Mouse (Mus musculus) ES-E14 (cell line): ENCODE data around the gene Ociad1.

Experiments used
- CHD2 ChIP-seq: IDR thresholded peaks from 2 replicates; pipeline ENCODE4 v1.6.1; 2014; ENCODE audit warnings: mild to moderate bottlenecking, low read depth, low read length, inconsistent platforms
- MAFK ChIP-seq: IDR thresholded peaks from 2 replicates; pipeline ENCODE4 v1.6.1; 2014; ENCODE audit warnings: mild to moderate bottlenecking, low read depth, low read length, inconsistent platforms; ENCODE audit not compliant: insufficient read depth
- ZC3H11A ChIP-seq: IDR thresholded peaks from 2 replicates; pipeline ENCODE4 v1.6.1; 2012; ENCODE audit warnings: low read depth, mild to moderate bottlenecking, inconsistent platforms, low read length, borderline replicate concordance
- ZNF384 ChIP-seq: IDR thresholded peaks from 2 replicates; pipeline ENCODE4 v1.6.1; 2012; ENCODE audit warnings: low read depth, low read length, inconsistent platforms

DNA sequence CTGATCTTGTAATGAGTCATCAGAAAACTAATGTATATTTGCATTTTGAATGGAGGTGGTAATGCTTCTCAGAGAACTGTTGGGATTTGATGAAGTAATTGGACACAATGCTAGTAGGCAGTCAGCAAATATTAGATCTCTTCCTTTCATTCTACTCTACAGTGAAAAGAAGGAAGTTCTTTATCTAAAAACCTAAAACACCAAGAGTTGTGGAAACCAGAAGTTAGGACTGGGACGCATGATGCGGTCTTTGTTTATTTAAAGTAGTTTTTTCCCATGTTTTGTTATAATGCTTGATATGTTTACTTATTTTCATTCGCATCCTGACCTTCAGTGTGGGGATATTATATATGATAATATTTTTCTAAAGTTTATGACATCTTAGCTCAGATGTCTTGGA, 14.7 kb downstream of the Ociad1 start:
- TF ChIP-seq CHD2 (no peak), ZC3H11A (no peak), MAFK (no peak), ZNF384 (no peak)
